Mouse (Mus musculus) embryo, embryonic 9.5 days (tissue): ENCODE measurements around the gene Aatk.

ENCODE experiments used
- DNase-seq: peaks from one replicate; pipeline ENCODE4 v3.0.0-alpha.2; 2017; ENCODE audit errors: extremely low spot score

Aatk gene

GRCm38 (mm10) chr11:120052274-120052673 lies 5.3 kb upstream of the Aatk start:
- no peak for DNase-seq

DNA sequence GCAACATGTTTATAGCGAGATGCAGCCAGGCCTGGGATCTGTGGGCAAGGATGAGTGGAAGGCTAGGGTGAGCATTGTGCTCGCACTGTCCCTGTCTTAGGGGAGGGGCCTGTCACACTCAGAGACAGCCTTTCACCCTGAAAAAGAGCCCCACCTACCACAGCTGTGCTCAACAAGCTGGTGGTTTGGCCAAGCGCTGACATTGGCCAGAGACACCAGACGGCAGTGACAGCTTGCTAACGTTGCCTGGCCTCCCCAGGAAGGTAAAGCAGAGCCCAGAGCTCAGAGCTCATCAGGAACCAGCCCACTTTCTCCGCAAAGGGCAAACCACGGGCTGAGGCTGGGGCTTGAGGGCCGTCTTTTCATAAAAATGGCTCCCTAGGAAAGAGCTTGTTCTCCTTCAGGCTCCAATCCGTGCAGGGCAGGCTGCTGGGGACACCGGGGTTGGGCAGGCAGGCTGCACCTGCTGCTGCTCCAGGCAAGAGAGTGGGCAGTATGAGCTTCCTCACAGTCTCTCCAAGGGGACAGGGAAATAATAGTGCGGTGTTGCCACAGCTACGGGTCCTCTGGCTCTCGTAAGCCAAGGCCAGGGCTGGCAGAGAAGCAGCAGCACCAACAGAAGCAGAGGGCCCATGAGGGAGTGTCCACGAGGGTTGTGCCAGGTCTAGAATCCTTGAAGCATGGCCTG lies 4.3 kb upstream of the Aatk start:
- DNase-seq, result no peak

- no peak for DNase-seq
Observed at GRCm38 (mm10) chr11:120049067-120049466, 2.1 kb upstream of the Aatk start.

- DNase-seq, result no peak
Observed at GRCm38 (mm10) chr11:120048252-120048556, 1.2 kb upstream of the Aatk start.

DNA sequence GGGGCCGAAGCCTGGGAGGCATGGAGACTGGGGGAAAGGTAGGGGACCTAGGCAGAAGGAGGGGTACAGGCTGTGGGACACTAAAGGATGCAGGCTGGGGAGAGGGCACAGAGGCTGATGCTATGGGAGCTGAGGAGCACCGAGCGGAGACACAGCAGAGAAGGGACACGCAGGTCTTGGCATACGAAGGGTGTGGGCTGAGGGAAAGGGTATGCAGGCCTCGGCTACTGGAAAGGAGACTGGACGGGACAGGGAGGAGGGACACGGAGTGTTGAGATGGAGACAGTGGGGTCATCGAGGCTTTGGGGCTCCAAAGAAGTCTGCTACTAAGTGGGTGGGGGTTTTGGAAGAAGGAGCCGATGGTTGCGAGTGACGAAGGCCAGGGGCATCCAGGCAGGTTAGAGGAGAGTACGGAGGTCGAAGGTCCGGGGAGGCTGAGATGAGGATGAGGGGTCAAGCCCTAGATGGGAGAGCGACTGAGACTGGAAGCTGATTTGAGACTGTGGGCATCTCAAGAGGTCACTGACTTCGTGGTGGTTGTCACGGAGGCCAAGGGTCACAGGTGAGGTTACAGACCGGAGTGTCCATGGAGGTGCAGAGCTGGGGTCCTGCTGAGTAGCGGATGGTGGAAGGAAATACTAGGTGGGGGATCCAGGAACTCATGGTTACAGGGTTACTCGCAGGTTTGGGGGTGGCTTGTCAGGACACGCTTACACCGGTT lies 724 bp upstream of the Aatk start:
- DNase-seq, result no peak

GRCm38 (mm10) chr11:120045839-120046552 lies 971 bp downstream of the Aatk start:
- DNase-seq, result no peak

- no peak for DNase-seq
Observed at GRCm38 (mm10) chr11:120045341-120045740, 1.6 kb downstream of the Aatk start.

GRCm38 (mm10) chr11:120042141-120042838 lies 4.7 kb downstream of the Aatk start:
- no peak for DNase-seq

DNA sequence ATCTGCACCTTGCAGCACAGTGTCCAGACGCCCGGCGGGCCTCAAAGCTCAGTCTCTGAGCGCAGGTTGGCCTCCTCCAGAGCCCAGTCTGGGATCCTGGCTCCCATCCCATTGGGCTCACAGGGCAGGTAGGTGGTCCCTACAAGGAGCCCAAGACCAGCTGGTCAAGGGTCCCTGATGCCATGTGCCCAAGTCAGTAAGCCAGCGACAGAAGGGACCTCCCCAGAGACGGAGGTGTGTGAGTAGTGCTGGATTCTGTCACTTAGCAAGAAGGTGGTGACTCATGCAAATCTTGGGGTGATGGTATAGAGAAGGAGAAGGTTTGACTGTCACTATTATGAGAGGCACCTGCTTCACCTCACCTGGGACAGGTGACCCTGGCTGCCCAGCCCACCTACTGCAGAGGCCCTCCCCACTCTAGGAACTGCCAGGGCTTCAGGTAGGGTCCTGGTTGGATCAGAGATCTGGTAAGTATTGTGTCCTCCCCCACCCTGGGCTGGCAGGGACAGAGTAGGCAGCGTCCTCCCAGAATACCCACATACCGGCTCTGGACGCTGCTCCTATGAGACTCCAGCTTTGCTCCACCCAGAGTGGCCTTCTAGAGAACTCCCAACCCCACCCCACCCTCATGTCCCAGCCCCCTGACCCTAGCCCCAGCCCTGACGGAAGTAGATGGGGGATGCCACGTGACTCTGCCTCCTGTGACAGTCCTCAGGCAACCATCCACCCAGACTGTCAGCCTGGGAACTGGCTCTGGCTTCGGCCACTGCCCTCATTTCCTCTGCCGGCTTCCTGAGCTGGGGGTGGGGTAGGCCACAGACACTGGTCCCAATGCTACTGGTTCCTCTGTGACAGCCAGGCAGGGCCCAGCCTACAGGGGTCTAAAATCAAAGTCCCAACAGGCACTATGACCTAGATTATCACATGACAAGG lies 5.5 kb downstream of the Aatk start:
- DNase-seq, result no peak

GRCm38 (mm10) chr11:120040440-120040839 lies 6.5 kb downstream of the Aatk start:
- DNase-seq, result no peak

DNA sequence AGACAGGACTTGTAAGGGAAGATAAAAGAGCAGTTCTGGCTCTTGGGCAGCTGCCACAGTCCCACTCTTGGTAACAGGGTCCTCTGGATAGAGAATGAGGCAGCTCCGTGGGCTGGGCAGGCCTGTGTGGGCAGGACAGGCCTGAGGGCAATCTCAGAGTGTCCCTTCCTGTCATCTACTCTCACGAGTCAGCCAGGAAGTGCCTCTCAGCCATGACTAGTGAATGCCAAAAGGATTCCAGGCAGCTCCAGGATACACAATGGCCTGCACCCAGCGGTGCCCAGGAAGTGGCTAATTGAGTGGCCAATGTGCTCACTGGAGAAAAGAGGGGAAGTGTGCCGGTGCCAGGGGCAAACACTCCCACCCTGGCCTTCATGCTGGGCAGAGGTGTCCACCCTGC lies 7.4 kb downstream of the Aatk start:
- no peak for DNase-seq

GRCm38 (mm10) chr11:120034762-120035161 lies 12.2 kb downstream of the Aatk start:
- DNase-seq, result no peak

GRCm38 (mm10) chr11:120034306-120034705 lies 12.7 kb downstream of the Aatk start:
- no peak for DNase-seq

DNA sequence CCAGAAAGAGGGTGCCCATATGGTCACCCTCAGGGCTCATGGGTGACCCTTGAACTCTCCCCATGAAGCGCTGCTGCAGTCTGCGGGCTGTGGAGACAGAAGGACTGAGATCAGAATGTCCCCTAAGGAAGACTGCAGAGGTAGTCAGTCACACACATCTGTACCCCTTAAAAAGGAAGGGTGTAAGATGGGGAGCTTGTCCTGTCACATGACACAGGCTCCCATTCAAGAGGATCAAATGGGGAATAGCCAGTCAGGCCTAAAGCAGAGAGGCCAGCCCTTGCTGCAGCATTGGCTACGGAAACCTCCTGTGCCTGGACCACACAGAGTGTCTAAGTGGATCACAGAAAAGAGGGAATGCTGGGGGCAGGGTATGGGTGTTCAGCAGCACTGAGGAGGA lies 13.5 kb downstream of the Aatk start:
- DNase-seq, result no peak

GRCm38 (mm10) chr11:120032052-120032451 lies 14.9 kb downstream of the Aatk start:
- no peak for DNase-seq

DNA sequence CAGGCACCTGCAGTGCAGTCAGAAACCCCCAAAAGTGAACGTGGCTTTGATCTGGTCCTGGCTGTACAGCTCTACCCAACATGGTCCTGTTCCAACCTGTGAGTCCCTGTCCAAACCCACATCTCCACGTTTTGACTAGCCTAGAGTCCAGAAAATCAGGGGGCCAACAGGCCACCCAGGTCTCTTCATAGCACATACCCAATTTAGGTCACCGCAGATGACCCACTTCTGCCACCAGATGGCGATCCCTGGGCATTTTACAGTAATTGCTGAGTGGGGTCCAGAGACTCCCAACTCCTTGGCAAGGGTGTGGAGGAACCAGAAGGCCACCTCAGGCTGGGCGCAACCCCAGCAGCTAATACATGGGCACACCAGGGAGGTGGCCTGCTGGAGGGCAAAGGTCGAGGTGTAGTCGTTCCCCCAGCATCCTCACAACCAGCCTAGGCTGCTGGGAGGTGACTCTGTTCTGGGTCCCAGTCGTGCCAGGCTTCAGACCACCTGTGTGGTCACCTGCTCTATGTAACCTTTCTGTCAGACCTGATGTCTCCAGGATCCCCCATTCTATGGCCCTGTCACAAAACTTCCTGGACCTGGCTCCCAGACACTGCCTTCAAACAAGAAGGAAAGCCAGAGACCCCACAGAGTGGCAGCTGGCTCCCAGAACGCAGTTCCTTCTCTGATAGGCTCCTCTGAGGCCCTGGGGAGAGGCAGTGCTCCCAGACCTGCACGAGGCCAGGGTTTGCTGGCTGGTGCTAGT lies 16.6 kb downstream of the Aatk start:
- DNase-seq, result peak; percentile 64

- peak; percentile 55 for DNase-seq
Observed at GRCm38 (mm10) chr11:120029431-120030144, 17.4 kb downstream of the Aatk start.

- no peak for DNase-seq
Observed at GRCm38 (mm10) chr11:120028319-120029092, 18.5 kb downstream of the Aatk start.

GRCm38 (mm10) chr11:120026941-120027340 lies 20.0 kb downstream of the Aatk start:
- no peak for DNase-seq
